Mouse (Mus musculus) lung, adult 2 months (tissue): ENCODE results near the gene Pitpnm1.

Experiments used
- CTCF ChIP-seq: fragments of 200-500 bp; IDR thresholded peaks from 2 replicates; pipeline ENCODE4 v1.5.1; 2011; ENCODE audit warnings: mild to moderate bottlenecking, low read length, control low read depth; ENCODE audit not compliant: insufficient read depth
- POLR2A ChIP-seq: fragments of 200-500 bp; IDR thresholded peaks from 2 replicates; pipeline ENCODE4 v1.6.1; 2011; ENCODE audit warnings: low read depth, mild to moderate bottlenecking, control low read depth, low read length, borderline replicate concordance; ENCODE audit errors: extremely low read depth

- TF ChIP-seq CTCF (no peak), POLR2A (no peak)
Observed at GRCm38 (mm10) chr19:4070756-4071155, 29.0 kb upstream of the Pitpnm1 start.
